Mouse (Mus musculus) spleen, adult 2 months (tissue): ENCODE results near the gene Adgrf5.

Experiments
- CTCF ChIP-seq: fragments of 200-500 bp; IDR thresholded peaks from 2 replicates; pipeline ENCODE4 v1.5.1; 2011; ENCODE audit warnings: mild to moderate bottlenecking, inconsistent platforms; ENCODE audit not compliant: insufficient read depth, insufficient read length, insufficient replicate concordance; ENCODE audit errors: extremely low read depth
- POLR2A ChIP-seq: fragments of 200-500 bp; IDR thresholded peaks from 2 replicates; pipeline ENCODE4 v1.6.1; 2011; ENCODE audit warnings: low read depth, low read length, inconsistent platforms

DNA sequence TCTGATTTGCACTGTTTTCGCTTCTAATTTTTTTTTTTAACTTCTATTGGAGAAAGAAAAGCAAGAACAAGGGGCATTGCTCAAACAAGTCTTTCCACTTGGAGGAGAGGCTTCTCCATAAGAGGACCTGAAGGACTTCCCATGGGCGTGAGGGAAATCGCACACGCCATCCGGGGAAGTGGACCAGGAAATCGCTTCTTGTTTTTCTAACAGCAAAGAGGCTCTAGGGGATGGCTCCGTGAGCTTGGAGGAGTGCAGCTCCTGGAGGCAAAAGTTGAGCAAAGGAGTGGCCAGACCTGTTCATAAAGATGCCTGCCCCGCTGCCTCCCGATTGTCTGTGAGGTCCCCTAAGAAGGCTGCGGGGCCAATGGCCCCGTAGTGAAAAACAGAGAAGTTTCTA, 29.0 kb downstream of the Adgrf5 start:
- no peak for TF ChIP-seq CTCF
- no peak for TF ChIP-seq POLR2A
